ENCODE assay signal across 29 mouse cellular contexts in the genomic region with DNA sequence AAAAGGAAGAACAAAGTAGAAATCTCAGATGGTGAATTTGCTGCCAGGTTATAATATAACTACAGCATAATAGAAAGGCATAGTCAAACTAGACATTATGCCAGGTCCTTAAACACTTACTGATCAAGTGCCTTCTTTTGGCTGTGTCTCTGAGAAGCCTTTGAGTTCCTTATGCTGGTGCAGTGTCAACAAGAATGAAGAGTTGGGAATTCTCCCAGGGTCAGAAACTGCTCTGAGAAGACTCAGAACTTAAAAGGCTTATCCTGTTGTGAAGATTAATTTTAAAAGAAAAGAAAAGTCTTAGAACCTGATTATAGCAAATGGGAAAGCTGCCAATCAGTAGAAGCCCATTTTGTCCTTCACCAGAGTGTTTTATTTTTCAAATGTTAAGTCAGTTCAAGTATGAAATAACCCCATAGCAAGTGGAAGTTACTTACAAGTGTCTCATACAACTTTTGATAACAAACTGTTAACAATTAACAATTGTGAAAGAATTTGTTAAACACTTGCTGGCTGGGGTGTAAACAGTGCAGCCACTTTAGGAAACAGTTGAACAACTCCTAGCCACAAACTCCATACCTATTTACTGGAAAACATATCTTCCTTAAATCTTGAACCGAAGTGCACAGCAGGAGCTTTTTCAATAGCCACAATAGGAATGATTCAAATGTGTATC. TPM values are rescaled to one million over a fixed set of nuclear protein-coding genes. Genes with fewer than 3 reads are reported as not detected.
DNase-seq lines count a peak whose midpoint lies in the region; ATAC-seq and TF ChIP-seq lines count a peak whose summit lies in the region.
"Had no signal": no experiment of that assay in that cellular context is flagged by ENCODE, and none has a peak within 500 bp of the region (broad histone marks: within the 10 kb centered on the region; RNA-seq: fewer than 3 reads in every experiment).

No protein-coding gene starts in this region.

- DNase-seq in liver, adult 2 months (ENCODE audit: extremely low read depth, low read depth, low spot score), result peak; percentile 22
- DNase-seq in lung, postnatal 0 days (ENCODE audit: low spot score), result peak; percentile 70
- no peak for DNase-seq in lung, postnatal 14 days
- peak; percentile 58 for DNase-seq in lung, postnatal 36 days
- no peak for DNase-seq in lung, postnatal 4 days
- DNase-seq: adrenal gland, adult 8-10 months; adrenal gland, postnatal 14 days; adrenal gland, postnatal 36 days; B cell, adult 2 months; cerebellum, adult 11 months; cerebellum, adult 18-20 months; cerebellum, adult 8-10 months; cerebellum, adult 9-11 months; cerebellum, postnatal 14 days; cerebellum, postnatal 36 days; embryo, embryonic 11 days; forebrain, postnatal 0 days had no signal

- H3K27ac ChIP-seq in liver, adult 2 months (replicated peaks; ENCODE audit: insufficient read depth, low read depth, low read length), result no peak overlapping the region
- H3K27ac ChIP-seq in liver, embryonic 12.5 days, result no peak overlapping the region
- no peak overlapping the region for H3K27ac ChIP-seq in lung, postnatal 0 days (ENCODE audit: low read length)
- H3K27ac ChIP-seq: embryonic facial prominence, embryonic 13.5 days; embryonic facial prominence, embryonic 15.5 days; forebrain, embryonic 10.5 days; forebrain, embryonic 13.5 days; forebrain, embryonic 15.5 days had no signal

- WGBS in liver, adult 2 months, result 82% methylated on average over 1 of the region's 1 CpGs
- 76% methylated on average over 1 of the region's 1 CpGs for WGBS in liver, embryonic 12.5 days (ENCODE audit: insufficient replicate concordance)
- 56% methylated on average over 1 of the region's 1 CpGs for WGBS in lung, postnatal 0 days

- no peaks in the 10 kb centered on the region for H3K27me3 ChIP-seq in liver, adult 2 months (ENCODE audit: control insufficient read depth, insufficient read depth, low read length)
- no peaks in the 10 kb centered on the region for H3K27me3 ChIP-seq in liver, embryonic 12.5 days (replicated peaks)
- no peaks in the 10 kb centered on the region for H3K27me3 ChIP-seq in lung, postnatal 0 days (replicated peaks; ENCODE audit: insufficient read depth, low read length)
- H3K27me3 ChIP-seq: CH12.LX; embryonic facial prominence, embryonic 13.5 days; embryonic facial prominence, embryonic 15.5 days; forebrain, embryonic 15.5 days; Patski had no signal

- TF ChIP-seq CTCF in liver, adult 2 months (IDR thresholded peaks at IDR 0.05; ENCODE audit: low read depth, low read length), result no peak
- no peak for TF ChIP-seq CTCF in lung, postnatal 0 days (IDR thresholded peaks at IDR 0.05)

- no peak for TF ChIP-seq POLR2A in liver, adult 2 months (IDR thresholded peaks at IDR 0.05; ENCODE audit: extremely low read depth, insufficient read depth, low read length)

- no peaks in the 10 kb centered on the region for H3K79me2 ChIP-seq in liver, adult 2 months (ENCODE audit: control insufficient read depth, insufficient read depth, low read length)

- H3K9ac ChIP-seq in liver, adult 2 months (ENCODE audit: low read depth, low read length), result no peak overlapping the region
- H3K9ac ChIP-seq in liver, embryonic 12.5 days, result no peak overlapping the region
- no peak overlapping the region for H3K9ac ChIP-seq in lung, postnatal 0 days (replicated peaks; ENCODE audit: low read depth)
- H3K9ac ChIP-seq: embryonic facial prominence, embryonic 13.5 days; embryonic facial prominence, embryonic 15.5 days; forebrain, embryonic 13.5 days; forebrain, embryonic 15.5 days; forebrain, postnatal 0 days had no signal

- no peak for ATAC-seq in liver, embryonic 12.5 days
- ATAC-seq in lung, postnatal 0 days, result peak; percentile 68
- ATAC-seq: activated CD4-positive, CD25-positive, alpha-beta regulatory T cell, adult 4 months; CD4-positive, CD25-positive, alpha-beta regulatory T cell, adult 4 months; forebrain, embryonic 13.5 days; forebrain, embryonic 15.5 days; forebrain, postnatal 0 days; Patski had no signal

- no peak overlapping the region for H3K4me3 ChIP-seq in liver, adult 2 months (ENCODE audit: insufficient read depth, low read depth, low read length)
- no peak overlapping the region for H3K4me3 ChIP-seq in liver, embryonic 12.5 days
- H3K4me3 ChIP-seq in lung, postnatal 0 days (ENCODE audit: low read depth, low read length), result no peak overlapping the region
- H3K4me3 ChIP-seq: embryonic facial prominence, embryonic 13.5 days; embryonic facial prominence, embryonic 15.5 days; erythroblast, embryonic 14.5 days; forebrain, embryonic 10.5 days; forebrain, embryonic 13.5 days; forebrain, embryonic 15.5 days had no signal

- TF ChIP-seq EP300 in lung, postnatal 0 days (IDR thresholded peaks at IDR 0.05), result peak; percentile 76

- no peaks in the 10 kb centered on the region for H3K36me3 ChIP-seq in liver, adult 2 months (ENCODE audit: control insufficient read depth, insufficient read depth, low read length)
- H3K36me3 ChIP-seq in liver, embryonic 12.5 days, result no peaks in the 10 kb centered on the region
- H3K36me3 ChIP-seq in lung, postnatal 0 days (ENCODE audit: insufficient read depth, low read length), result no peaks in the 10 kb centered on the region
- H3K36me3 ChIP-seq: embryonic facial prominence, embryonic 15.5 days; forebrain, embryonic 15.5 days had no signal

- no peak overlapping the region for H3K4me2 ChIP-seq in liver, embryonic 12.5 days
- H3K4me2 ChIP-seq in lung, postnatal 0 days (replicated peaks; ENCODE audit: low read depth, low read length), result no peak overlapping the region
- H3K4me2 ChIP-seq: embryonic facial prominence, embryonic 13.5 days; embryonic facial prominence, embryonic 15.5 days; forebrain, embryonic 13.5 days; forebrain, embryonic 15.5 days had no signal

- H3K9me3 ChIP-seq in liver, embryonic 12.5 days (replicated peaks), result no peaks in the 10 kb centered on the region
- H3K9me3 ChIP-seq in lung, postnatal 0 days (ENCODE audit: low read length), result no peaks in the 10 kb centered on the region
- H3K9me3 ChIP-seq: embryonic facial prominence, embryonic 13.5 days; embryonic facial prominence, embryonic 15.5 days; forebrain, embryonic 10.5 days; forebrain, embryonic 13.5 days; forebrain, embryonic 15.5 days; G1E had no signal

- peaks cover 3% of the 10 kb centered on the region for H3K4me1 ChIP-seq in liver, adult 2 months (ENCODE audit: control insufficient read depth, insufficient read depth, low read length)
- no peaks in the 10 kb centered on the region for H3K4me1 ChIP-seq in liver, embryonic 12.5 days
- peaks cover 6% of the 10 kb centered on the region; the same call in 1 of the 2 replicates for H3K4me1 ChIP-seq in lung, postnatal 0 days (ENCODE audit: insufficient read depth, low read depth, low read length)
- H3K4me1 ChIP-seq: embryonic facial prominence, embryonic 13.5 days; embryonic facial prominence, embryonic 15.5 days; forebrain, embryonic 10.5 days; forebrain, embryonic 13.5 days; forebrain, embryonic 15.5 days had no signal

RNA-seq across cellular contexts. Expression of gene Kiz, which starts 21.9 kb away (rescaled TPM):
- total RNA-seq in liver, adult 2 months (2014; rRNA removed), result 18.5 and 19.7 TPM in 2 replicates
- polyA plus RNA-seq in liver, adult 2 months (2012; rRNA removed), result 3.1 and 3.7 TPM in 2 replicates
- polyA plus RNA-seq in liver, embryonic 12.5 days (2016; fragmentation: Nextera tagmentation; extraction: Ambion mirVana), result 14.4 and 16.9 TPM in 2 replicates
- polyA plus RNA-seq in lung, postnatal 0 days (2015; fragmentation: Nextera tagmentation; extraction: Ambion mirVana), result 26.6 and 30.7 TPM in 2 replicates

Comparison
In these comparisons a context has a peak if more than half of its experiments do, and no peak if none do; other contexts are left out.
1. DNase-seq: peak in liver, adult 2 months (single experiment), lung, postnatal 0 days (single experiment) and lung, postnatal 36 days (single experiment); none in lung, postnatal 14 days (single experiment) and lung, postnatal 4 days (0 of 2).